Mouse (Mus musculus): ENCODE measurements around the gene Bglap3.

DNA sequence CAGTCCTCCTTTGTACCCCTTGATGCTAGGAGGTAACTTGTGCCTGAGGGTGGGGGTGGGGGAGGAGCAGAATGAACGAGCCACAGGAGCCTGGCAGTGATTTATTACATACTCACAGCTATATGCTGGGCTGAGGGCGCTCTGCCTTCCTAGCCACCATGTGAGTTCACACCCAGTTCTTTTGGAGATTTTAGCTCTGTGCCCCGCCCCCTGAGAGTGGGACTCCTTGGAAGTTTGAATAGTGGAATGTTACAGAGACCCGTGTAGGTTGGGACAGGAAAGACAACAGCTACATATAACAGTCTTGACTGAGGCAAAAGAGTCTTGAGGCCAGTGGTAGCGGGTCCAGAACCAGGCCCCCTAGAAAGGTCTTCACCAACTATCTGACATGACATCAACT, 43.6 kb downstream of the Bglap3 start:
- TF ChIP-seq CTCF (IDR thresholded peaks at IDR 0.05; ENCODE audit: insufficient read depth, low read length) (no peak), POLR2A (IDR thresholded peaks at IDR 0.05; ENCODE audit: borderline replicate concordance, extremely low read depth, low read depth, low read length) (no peak)
